Mouse (Mus musculus) embryonic fibroblast, embryonic 13.5 days (primary cell): Measurements from ENCODE around the gene Fstl5.

Source experiments
- CTCF ChIP-seq: IDR thresholded peaks from 2 replicates; pipeline ENCODE4 v1.5.1; 2011; ENCODE audit warnings: mild to moderate bottlenecking, control low read depth, low read length, moderate library complexity, borderline replicate concordance; ENCODE audit not compliant: insufficient read depth
- POLR2A ChIP-seq: IDR thresholded peaks from 2 replicates; pipeline ENCODE4 v1.6.1; 2011; ENCODE audit warnings: low read depth, mild to moderate bottlenecking, control low read depth, low read length, moderate library complexity

DNA sequence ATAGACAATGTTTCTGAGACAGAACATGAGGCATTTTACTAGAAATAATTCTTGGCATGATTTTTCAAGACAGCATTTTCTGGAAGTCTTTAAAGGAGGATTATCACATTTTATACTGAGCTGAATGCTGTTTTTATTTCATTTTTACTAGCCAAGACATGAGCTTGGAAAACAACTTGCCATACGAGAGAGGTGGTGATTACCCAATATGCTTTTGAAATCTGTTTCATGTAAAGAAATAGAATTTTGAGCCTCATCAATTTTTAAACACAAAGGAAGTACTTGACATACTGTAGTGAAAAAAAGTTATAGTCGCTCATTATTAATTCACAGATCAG, 606.4 kb downstream of the Fstl5 start:
- TF ChIP-seq POLR2A (no peak), CTCF (no peak)
